ENCODE assay signal across 8 mouse cellular contexts in genomic region chr9:107633091-107633660, GRCm38 (mm10). TPM values are rescaled to one million over a fixed set of nuclear protein-coding genes. Genes with fewer than 3 reads are reported as not detected.
DNase-seq lines count a peak whose midpoint lies in the region; ATAC-seq and TF ChIP-seq lines count a peak whose summit lies in the region.

No protein-coding gene starts in this region.

- ATAC-seq in forebrain, embryonic 14.5 days: peak; percentile 25
- peak; percentile 38 for ATAC-seq in lung, embryonic 14.5 days (ENCODE audit: insufficient read depth)
- no peak for ATAC-seq in neural tube, embryonic 14.5 days (ENCODE audit: low read depth)

- peak overlapping the region; percentile 92 for H3K4me2 ChIP-seq in forebrain, embryonic 14.5 days (ENCODE audit: low read length)
- H3K4me2 ChIP-seq in lung, embryonic 14.5 days: peak overlapping the region; percentile 99
- peak overlapping the region; percentile 99 for H3K4me2 ChIP-seq in neural tube, embryonic 14.5 days (ENCODE audit: low read depth, low read length)

- H3K27me3 ChIP-seq in E14TG2a.4 (ENCODE audit: insufficient read depth, low read length): peaks cover 24% of the 10 kb centered on the region
- H3K27me3 ChIP-seq in forebrain, embryonic 14.5 days (replicated peaks; ENCODE audit: control insufficient read depth, insufficient read depth, low read length): no peaks in the 10 kb centered on the region
- no peaks in the 10 kb centered on the region for H3K27me3 ChIP-seq in lung, embryonic 14.5 days (ENCODE audit: insufficient read depth, low read length)
- H3K27me3 ChIP-seq in neural tube, embryonic 14.5 days (ENCODE audit: control insufficient read depth, insufficient read depth, low read length): no peaks in the 10 kb centered on the region

- H3K27ac ChIP-seq in brown adipose tissue, adult 24 weeks (replicated peaks; ENCODE audit: low read depth, low read length): peak overlapping the region; percentile 95
- peak overlapping the region; percentile 96 for H3K27ac ChIP-seq in forebrain, embryonic 14.5 days (ENCODE audit: low read depth, low read length)
- H3K27ac ChIP-seq in lung, embryonic 14.5 days (ENCODE audit: low read depth): peak overlapping the region; percentile 93
- peak overlapping the region; percentile 90 for H3K27ac ChIP-seq in neural tube, embryonic 14.5 days (ENCODE audit: low read depth, low read length)

- intact Hi-C loops in heart, postnatal 14 days (cut with DNase I): no loop called here

- peak overlapping the region; percentile 88 for H3K4me3 ChIP-seq in E14TG2a.4 (replicated peaks; ENCODE audit: low read length)
- H3K4me3 ChIP-seq in brown adipose tissue, adult 24 weeks (ENCODE audit: insufficient read depth, low read depth, low read length): peak overlapping the region; percentile 77
- H3K4me3 ChIP-seq in forebrain, embryonic 14.5 days (ENCODE audit: low read depth, low read length): peak overlapping the region; percentile 79
- H3K4me3 ChIP-seq in lung, embryonic 14.5 days (ENCODE audit: low read depth, low read length): peak overlapping the region; percentile 85
- peak overlapping the region; percentile 88 for H3K4me3 ChIP-seq in neural tube, embryonic 14.5 days (ENCODE audit: low read depth, low read length)

- H3K9me3 ChIP-seq in E14TG2a.4 (ENCODE audit: low read length): no peaks in the 10 kb centered on the region
- no peaks in the 10 kb centered on the region for H3K9me3 ChIP-seq in forebrain, embryonic 14.5 days (replicated peaks; ENCODE audit: control insufficient read depth, low read length)
- no peaks in the 10 kb centered on the region for H3K9me3 ChIP-seq in lung, embryonic 14.5 days (ENCODE audit: low read depth, low read length)
- no peaks in the 10 kb centered on the region for H3K9me3 ChIP-seq in neural tube, embryonic 14.5 days (ENCODE audit: control insufficient read depth, low read length)

- peak overlapping the region; percentile 78 for H3K9ac ChIP-seq in forebrain, embryonic 14.5 days (ENCODE audit: low read length)
- H3K9ac ChIP-seq in lung, embryonic 14.5 days: peak overlapping the region; percentile 90
- H3K9ac ChIP-seq in neural tube, embryonic 14.5 days (replicated peaks; ENCODE audit: low read depth, low read length): peak overlapping the region; percentile 82

- 2% methylated on average over 33 of the region's 33 CpGs for WGBS in forebrain, embryonic 14.5 days
- WGBS in lung, embryonic 14.5 days: 2% methylated on average over 32 of the region's 33 CpGs
- under 1% methylated on average over 33 of the region's 33 CpGs for WGBS in neural tube, embryonic 14.5 days

- peaks cover 81% of the 10 kb centered on the region for H3K4me1 ChIP-seq in E14TG2a.4 (replicated peaks; ENCODE audit: low read depth, low read length)
- peaks cover 20% of the 10 kb centered on the region for H3K4me1 ChIP-seq in brown adipose tissue, adult 24 weeks (ENCODE audit: control insufficient read depth, insufficient read depth, insufficient read length, low read length)
- H3K4me1 ChIP-seq in forebrain, embryonic 14.5 days (ENCODE audit: control insufficient read depth, insufficient read depth, low read length): peaks cover 62% of the 10 kb centered on the region
- H3K4me1 ChIP-seq in lung, embryonic 14.5 days (ENCODE audit: insufficient read depth): peaks cover 38% of the 10 kb centered on the region
- peaks cover 65% of the 10 kb centered on the region for H3K4me1 ChIP-seq in neural tube, embryonic 14.5 days (ENCODE audit: control insufficient read depth, insufficient read depth, low read length)

- no peak for TF ChIP-seq CTCF in E14TG2a.4 (conservative IDR thresholded peaks at IDR 0.05; ENCODE audit: low read length)
- no peak for TF ChIP-seq CTCF in lung, embryonic 14.5 days (IDR thresholded peaks at IDR 0.05; ENCODE audit: low read depth)

- H3K36me3 ChIP-seq in E14TG2a.4 (ENCODE audit: insufficient read depth, low read length): peaks cover 15% of the 10 kb centered on the region
- H3K36me3 ChIP-seq in forebrain, embryonic 14.5 days (ENCODE audit: control insufficient read depth, insufficient read depth, low read length): 0 out of 2 replicates have a peak, but pooled peaks cover 9% of the 10 kb centered on the region
- H3K36me3 ChIP-seq in lung, embryonic 14.5 days (ENCODE audit: insufficient read depth): peaks cover 13% of the 10 kb centered on the region; the same call in 1 of the 2 replicates
- no peaks in the 10 kb centered on the region for H3K36me3 ChIP-seq in neural tube, embryonic 14.5 days (ENCODE audit: control insufficient read depth, insufficient read depth, low read length)

- DNase-seq in forebrain, embryonic 14.5 days (ENCODE audit: low spot score): peak; percentile 80
- DNase-seq in heart, postnatal 14 days: peak; percentile 86 to 87
- peak; percentile 76 to 80 for DNase-seq in layer of hippocampus, adult 18-20 months (ENCODE audit: low spot score in 2 of 2)
- peak; percentile 91 for DNase-seq in lung, embryonic 14.5 days
- peak; percentile 82 to 87 for DNase-seq in thymus, adult 18-20 months

RNA-seq across cellular contexts. Expression of gene Gnai2, which starts 2.0 kb away (rescaled TPM):
- 87.2 and 112 TPM in 2 replicates for polyA plus RNA-seq in brown adipose tissue, adult 24 weeks (2012; ENCODE audit: insufficient read depth, insufficient read length, missing spikeins)
- 371 and 423 TPM in 2 replicates for polyA plus RNA-seq in forebrain, embryonic 14.5 days (2014; fragmentation: Nextera tagmentation; extraction: Ambion mirVana)
- total RNA-seq in heart, postnatal 14 days (2021): 100 to 1,000 TPM; 318 to 327 TPM
- total RNA-seq in layer of hippocampus, adult 18-20 months (2021): 100 to 1,000 TPM; 228 to 231 TPM
- 408 and 419 TPM in 2 replicates for polyA plus RNA-seq in lung, embryonic 14.5 days (2014; fragmentation: Nextera tagmentation; extraction: Ambion mirVana)
- polyA plus RNA-seq in neural tube, embryonic 14.5 days (2014; fragmentation: Nextera tagmentation; extraction: Ambion mirVana): 234 and 258 TPM in 2 replicates

RNA-seq across cellular contexts. Expression of gene Sema3b, which starts 24.1 kb away (rescaled TPM):
- 3.3 and 3.8 TPM in 2 replicates for polyA plus RNA-seq in brown adipose tissue, adult 24 weeks (2012; ENCODE audit: insufficient read depth, insufficient read length, missing spikeins)
- 0.85 and 1.3 TPM in 2 replicates for polyA plus RNA-seq in forebrain, embryonic 14.5 days (2014; fragmentation: Nextera tagmentation; extraction: Ambion mirVana)
- 10 to 100 TPM; 11.3 to 12.1 TPM for total RNA-seq in heart, postnatal 14 days (2021)
- total RNA-seq in layer of hippocampus, adult 18-20 months (2021): 1 to 10 TPM; 1.5 to 2.5 TPM
- 5.1 and 5.3 TPM in 2 replicates for polyA plus RNA-seq in lung, embryonic 14.5 days (2014; fragmentation: Nextera tagmentation; extraction: Ambion mirVana)
- 2.8 and 5.3 TPM in 2 replicates for polyA plus RNA-seq in neural tube, embryonic 14.5 days (2014; fragmentation: Nextera tagmentation; extraction: Ambion mirVana)

RNA-seq across cellular contexts. Expression of gene Slc38a3, which starts 36.2 kb away (rescaled TPM):
- 0.83 and 3.3 TPM in 2 replicates for polyA plus RNA-seq in brown adipose tissue, adult 24 weeks (2012; ENCODE audit: insufficient read depth, insufficient read length, missing spikeins)
- polyA plus RNA-seq in forebrain, embryonic 14.5 days (2014; fragmentation: Nextera tagmentation; extraction: Ambion mirVana): 32.8 and 32.9 TPM in 2 replicates
- 10 to 100 TPM; 48.6 to 53.3 TPM for total RNA-seq in heart, postnatal 14 days (2021)
- total RNA-seq in layer of hippocampus, adult 18-20 months (2021): 10 to 100 TPM; 57.8 to 62.6 TPM
- 3.6 and 4.8 TPM in 2 replicates for polyA plus RNA-seq in lung, embryonic 14.5 days (2014; fragmentation: Nextera tagmentation; extraction: Ambion mirVana)
- 31.3 and 36.6 TPM in 2 replicates for polyA plus RNA-seq in neural tube, embryonic 14.5 days (2014; fragmentation: Nextera tagmentation; extraction: Ambion mirVana)

RNA-seq across cellular contexts. Expression of gene Ifrd2, which starts 45.7 kb away (rescaled TPM):
- 21.6 and 23.7 TPM in 2 replicates for polyA plus RNA-seq in brown adipose tissue, adult 24 weeks (2012; ENCODE audit: insufficient read depth, insufficient read length, missing spikeins)
- 18.7 and 19.1 TPM in 2 replicates for polyA plus RNA-seq in forebrain, embryonic 14.5 days (2014; fragmentation: Nextera tagmentation; extraction: Ambion mirVana)
- 10 to 100 TPM; 36.7 to 47.1 TPM for total RNA-seq in heart, postnatal 14 days (2021)
- total RNA-seq in layer of hippocampus, adult 18-20 months (2021): 10 to 100 TPM; 12.5 to 13.2 TPM
- 57.9 and 64.6 TPM in 2 replicates for polyA plus RNA-seq in lung, embryonic 14.5 days (2014; fragmentation: Nextera tagmentation; extraction: Ambion mirVana)
- polyA plus RNA-seq in neural tube, embryonic 14.5 days (2014; fragmentation: Nextera tagmentation; extraction: Ambion mirVana): 15.0 and 17.8 TPM in 2 replicates

RNA-seq across cellular contexts. Expression of gene Gnat1, which starts 46.3 kb away (rescaled TPM):
- polyA plus RNA-seq in brown adipose tissue, adult 24 weeks (2012; ENCODE audit: insufficient read depth, insufficient read length, missing spikeins): not detected in 2 replicates
- polyA plus RNA-seq in forebrain, embryonic 14.5 days (2014; fragmentation: Nextera tagmentation; extraction: Ambion mirVana): 0.28 and 0.66 TPM in 2 replicates
- not detected for total RNA-seq in heart, postnatal 14 days (2021)
- not detected for total RNA-seq in layer of hippocampus, adult 18-20 months (2021)
- polyA plus RNA-seq in lung, embryonic 14.5 days (2014; fragmentation: Nextera tagmentation; extraction: Ambion mirVana): 0.72 and 0.89 TPM in 2 replicates
- polyA plus RNA-seq in neural tube, embryonic 14.5 days (2014; fragmentation: Nextera tagmentation; extraction: Ambion mirVana): 1.4 and 2.7 TPM in 2 replicates
